Mouse (Mus musculus) forebrain, embryonic 10.5 days (tissue): ENCODE measurements around the gene N6amt1. TPM values are rescaled to one million over a fixed set of nuclear protein-coding genes. Genes with fewer than 3 reads are reported as not detected.

Source experiments
- DNase-seq: peaks from one replicate; pipeline ENCODE4 v3.0.0-alpha.2; 2017; ENCODE audit warnings: low spot score; ENCODE audit errors: extremely low spot score
- H3K27ac ChIP-seq: fragments of 300-500 bp; sonication (generic); 2 replicates; pipeline ENCODE4 v1.5.1; 2016; ENCODE audit warnings: mild to moderate bottlenecking
- H3K27me3 ChIP-seq: fragments of 300-500 bp; sonication (generic); 2 replicates; pipeline ENCODE4 v1.6.1; 2016; ENCODE audit warnings: mild to moderate bottlenecking; ENCODE audit not compliant: poor library complexity, severe bottlenecking
- H3K36me3 ChIP-seq: fragments of 300-500 bp; sonication (generic); replicated peaks from 2 replicates; pipeline ENCODE4 v1.6.1; 2016; ENCODE audit warnings: mild to moderate bottlenecking, moderate library complexity
- H3K4me1 ChIP-seq: fragments of 300-500 bp; sonication (generic); 2 replicates; pipeline ENCODE4 v1.6.1; 2016
- H3K4me3 ChIP-seq: fragments of 300-500 bp; sonication (generic); 2 replicates; pipeline ENCODE4 v1.5.1; 2016; ENCODE audit warnings: mild to moderate bottlenecking, moderate library complexity
- H3K9me3 ChIP-seq: fragments of 300-500 bp; sonication (generic); 2 replicates; pipeline ENCODE4 v1.6.1; 2016; ENCODE audit warnings: mild to moderate bottlenecking, moderate library complexity
- WGBS: fragments of 180-500 bp; shearing (Covaris S2); methylation state at CpG from one replicate; pipeline ENCODE4 v1.1.7; 2016; 5-methylcytosine and 5-hydroxymethylcytosine counted together
- polyA plus RNA-seq: library from polyadenylated mRNA; unstranded; fragments of >200 nt; fragmentation: Nextera tagmentation; extraction: Ambion mirVana; gene quantifications from 2 replicates; pipeline ENCODE4 v1.2.1, GENCODE M21; 2016

The N6amt1 gene
- polyA plus RNA-seq, 1 experiment from 2014 or later = 19.0 TPM

DNA sequence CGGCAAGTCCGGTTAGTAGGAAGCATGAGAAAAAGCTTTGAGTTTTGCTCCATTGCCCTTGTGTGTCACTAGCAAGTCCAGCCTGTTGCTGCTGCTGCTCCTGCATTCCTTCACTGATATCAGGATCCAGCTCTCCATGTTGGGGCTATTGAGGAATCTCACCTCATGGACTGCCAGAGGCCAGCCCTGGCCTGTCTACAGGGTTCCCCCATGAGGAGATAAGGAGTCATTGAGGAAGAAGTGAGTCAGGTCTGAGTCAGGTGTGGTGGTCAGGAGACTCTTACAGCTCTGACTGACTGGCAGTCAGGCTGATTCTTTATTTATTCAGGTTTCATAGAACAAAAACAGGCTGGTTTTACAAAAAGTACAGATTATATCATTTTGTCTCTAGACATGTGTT is 5.9 kb upstream of the N6amt1 start:
- Histone ChIP-seq H3K4me3 (no peak overlapping the region), H3K36me3 (no peaks in the 10 kb centered on the region)
- 97% methylated on average over 2 of the region's 2 CpGs for WGBS

DNA sequence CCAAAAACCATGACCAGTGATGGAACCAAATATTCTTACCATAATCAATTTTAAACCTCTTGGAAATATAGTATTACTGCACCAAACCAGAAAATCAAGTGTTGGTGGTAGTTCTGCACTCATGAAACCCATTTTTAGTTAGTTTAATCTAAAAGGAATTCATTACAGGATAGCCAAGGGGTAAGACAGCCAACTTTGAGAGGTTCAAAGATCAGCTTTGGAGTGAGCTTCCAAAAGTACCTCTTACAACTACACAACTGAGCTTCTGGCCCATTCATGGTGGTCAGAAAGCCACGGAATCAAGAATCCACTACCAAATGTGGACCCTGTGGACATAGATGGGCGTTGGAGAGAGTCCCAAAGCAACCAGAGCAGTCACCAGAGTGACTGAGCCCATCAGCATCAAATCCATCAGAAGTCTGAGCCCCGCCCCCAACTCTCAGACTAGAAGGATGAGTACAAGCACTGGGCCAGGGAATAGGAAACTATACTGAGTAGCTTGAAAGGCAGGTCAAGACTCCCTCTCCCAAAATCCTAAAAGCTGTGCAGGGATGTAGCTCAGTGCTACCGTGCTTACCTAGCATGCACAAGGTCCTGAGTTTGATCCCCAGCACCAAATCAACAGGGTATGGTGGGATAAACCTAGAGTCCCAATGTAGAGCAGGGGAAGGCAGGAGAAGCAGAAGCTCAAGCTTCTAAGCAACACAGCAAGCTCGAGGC is 2.4 kb upstream of the N6amt1 start:
- 79% methylated on average over 5 of the region's 5 CpGs for WGBS
- no peak overlapping the region for H3K4me3 ChIP-seq
- peaks cover under 1% of the 10 kb centered on the region for H3K36me3 ChIP-seq
- DNase-seq = no peak
- peaks cover 8% of the 10 kb centered on the region for H3K4me1 ChIP-seq
- H3K27ac ChIP-seq = no peak overlapping the region
- H3K27me3 ChIP-seq = no peaks in the 10 kb centered on the region
- H3K9me3 ChIP-seq = no peaks in the 10 kb centered on the region

More for the DNA sequence above, 5.9 kb upstream of the N6amt1 start:
- Histone ChIP-seq H3K9me3 (no peaks in the 10 kb centered on the region), H3K27ac (no peak overlapping the region), H3K4me1 (no peaks in the 10 kb centered on the region), H3K27me3 (no peaks in the 10 kb centered on the region)
- DNase-seq = no peak

DNA sequence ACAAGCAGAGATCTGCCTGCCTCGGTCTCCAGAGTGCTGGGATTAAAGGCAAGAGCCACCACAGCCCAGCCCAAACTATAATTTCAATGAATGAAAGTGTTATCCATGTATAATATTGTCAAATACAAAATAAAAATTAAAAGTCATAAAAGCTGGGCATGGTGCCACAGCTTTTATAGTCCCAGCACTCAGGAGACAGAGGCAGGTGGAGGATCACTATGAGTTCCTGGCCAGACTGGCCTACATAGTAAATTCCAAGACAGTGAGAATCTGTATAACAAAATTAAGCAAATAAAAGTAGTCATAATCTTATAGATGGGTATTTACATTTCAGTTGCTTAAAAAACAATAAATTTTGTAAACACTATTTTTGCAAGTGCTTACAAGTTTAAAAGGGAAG is 380 bp upstream of the N6amt1 start:
- WGBS = 100% methylated on average over 1 of the region's 1 CpGs
- peak overlapping the region; percentile 98 for H3K27ac ChIP-seq
- peaks cover 17% of the 10 kb centered on the region for H3K36me3 ChIP-seq
- H3K9me3 ChIP-seq = no peaks in the 10 kb centered on the region
- no peaks in the 10 kb centered on the region for H3K27me3 ChIP-seq
- peaks cover 8% of the 10 kb centered on the region for H3K4me1 ChIP-seq
- peak overlapping the region; percentile 66 for H3K4me3 ChIP-seq
- no peak for DNase-seq

DNA sequence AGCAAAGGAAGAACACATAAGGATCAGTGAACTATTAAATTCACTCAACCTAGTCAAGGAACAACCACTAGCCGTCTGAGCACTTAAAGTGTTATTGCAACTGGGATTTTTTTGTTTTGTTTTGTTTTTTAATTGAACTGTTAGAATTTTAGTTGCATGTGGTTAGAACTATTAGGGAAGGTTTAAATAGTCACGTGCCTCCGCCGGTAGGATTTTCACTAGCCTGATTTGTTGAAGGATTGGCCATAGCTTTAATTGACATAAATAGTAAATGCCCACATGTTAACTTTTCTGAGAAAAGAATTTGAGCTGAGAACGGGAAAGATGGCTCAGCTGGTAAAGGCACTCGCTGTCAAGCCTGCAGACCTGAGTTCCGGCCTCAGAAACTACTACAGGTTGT is 763 bp downstream of the N6amt1 start:
- Histone ChIP-seq H3K36me3 (peaks cover 22% of the 10 kb centered on the region), H3K9me3 (no peaks in the 10 kb centered on the region), H3K27me3 (no peaks in the 10 kb centered on the region), H3K27ac (peak overlapping the region; percentile 98), H3K4me1 (peaks cover 8% of the 10 kb centered on the region), H3K4me3 (peak overlapping the region; percentile 66)
- WGBS = 85% methylated on average over 7 of the region's 7 CpGs
- no peak for DNase-seq

DNA sequence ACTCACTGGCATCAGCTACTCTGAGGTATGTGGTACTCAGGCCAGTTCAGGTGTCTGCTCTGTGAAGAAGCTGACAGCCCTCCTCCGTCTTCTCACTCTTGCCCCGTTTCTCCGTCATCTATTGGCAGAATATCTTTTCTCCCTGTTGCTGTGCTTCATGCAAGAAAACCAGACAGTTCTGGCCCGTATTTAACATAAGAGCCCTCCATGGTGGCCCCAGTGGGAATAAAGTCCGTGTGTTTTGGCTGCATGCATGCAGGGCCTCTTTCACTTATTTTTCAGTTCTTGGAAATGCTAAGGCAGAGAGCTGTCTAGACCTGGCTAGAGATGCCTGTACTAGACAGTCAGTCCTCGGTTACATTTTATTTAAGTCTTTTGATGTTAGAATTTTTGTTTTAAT is 6.1 kb downstream of the N6amt1 start:
- Histone ChIP-seq H3K4me1 (no peaks in the 10 kb centered on the region), H3K4me3 (no peak overlapping the region), H3K36me3 (peaks cover 58% of the 10 kb centered on the region), H3K9me3 (no peaks in the 10 kb centered on the region), H3K27ac (no peak overlapping the region), H3K27me3 (no peaks in the 10 kb centered on the region)
- WGBS = 92% methylated on average over 6 of the region's 6 CpGs
- DNase-seq = no peak

DNA sequence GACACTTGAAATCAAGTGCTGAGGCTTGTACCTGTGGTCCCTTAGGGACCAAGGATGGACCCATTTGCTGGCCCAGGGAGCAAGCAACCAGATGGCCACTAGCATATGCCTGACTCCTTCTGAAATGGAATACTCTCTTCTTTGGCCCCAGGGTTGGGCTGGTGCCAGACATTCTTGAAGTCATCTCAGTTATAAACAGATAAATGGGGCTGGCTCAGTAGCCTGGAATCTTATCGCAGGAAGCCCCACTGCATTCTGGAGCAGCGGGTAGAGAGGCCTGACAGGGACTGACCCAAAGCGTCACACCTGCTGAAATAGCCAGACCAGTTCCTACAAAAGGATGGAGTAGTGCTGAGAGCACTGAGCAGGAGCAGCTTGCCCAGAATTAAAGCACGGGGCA is 10.2 kb downstream of the N6amt1 start:
- WGBS = 94% methylated on average over 4 of the region's 4 CpGs
- no peaks in the 10 kb centered on the region for H3K27me3 ChIP-seq
- no peaks in the 10 kb centered on the region for H3K4me1 ChIP-seq
- no peak overlapping the region for H3K27ac ChIP-seq
- DNase-seq = no peak
- no peaks in the 10 kb centered on the region for H3K9me3 ChIP-seq
- no peak overlapping the region for H3K4me3 ChIP-seq
- peaks cover 68% of the 10 kb centered on the region for H3K36me3 ChIP-seq

DNA sequence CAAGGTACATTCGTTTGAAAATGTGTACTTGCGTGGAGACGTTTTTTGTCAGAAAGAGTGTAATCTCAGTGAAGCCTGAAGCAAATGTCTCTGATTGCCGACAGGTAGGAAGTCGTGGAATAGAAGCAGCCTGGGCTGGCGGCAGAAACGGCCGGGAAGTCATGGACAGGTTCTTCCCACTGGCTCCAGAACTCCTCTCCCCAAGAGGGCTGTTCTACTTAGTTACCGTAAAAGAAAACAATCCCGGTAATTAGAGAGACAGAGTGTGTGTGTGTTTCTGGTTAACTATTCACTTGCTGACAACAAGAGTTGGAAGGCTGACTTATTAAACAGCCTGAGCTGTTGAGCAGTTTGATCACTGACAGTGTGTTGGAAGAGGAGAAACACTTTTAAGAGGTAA is 12.1 kb downstream of the N6amt1 start:
- H3K4me1 ChIP-seq = no peaks in the 10 kb centered on the region
- no peak overlapping the region for H3K4me3 ChIP-seq
- no peaks in the 10 kb centered on the region for H3K27me3 ChIP-seq
- H3K9me3 ChIP-seq = no peaks in the 10 kb centered on the region
- 89% methylated on average over 10 of the region's 10 CpGs for WGBS
- no peak for DNase-seq
- H3K36me3 ChIP-seq = peaks cover 68% of the 10 kb centered on the region
- no peak overlapping the region for H3K27ac ChIP-seq

DNA sequence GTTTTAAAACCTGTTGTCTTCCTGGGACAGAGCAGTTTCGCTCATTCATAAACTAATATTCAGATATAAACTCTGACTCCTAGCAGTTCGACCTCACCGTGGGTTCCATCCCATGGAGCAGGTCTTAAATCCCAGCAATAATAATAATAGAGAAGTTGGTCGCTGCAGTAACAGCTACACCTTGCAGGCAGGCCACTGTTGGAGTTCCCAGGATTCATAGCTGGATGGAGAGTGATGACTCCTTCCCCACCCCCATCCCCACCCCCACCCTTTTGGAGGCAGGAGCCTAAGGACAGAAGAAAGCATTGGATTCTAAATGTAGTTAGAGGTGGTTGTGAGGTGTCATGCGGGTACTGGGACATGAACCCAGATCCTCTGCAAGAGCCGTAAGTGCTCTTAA is 12.5 kb downstream of the N6amt1 start:
- peaks cover 68% of the 10 kb centered on the region for H3K36me3 ChIP-seq
- no peak overlapping the region for H3K4me3 ChIP-seq
- WGBS = 98% methylated on average over 6 of the region's 6 CpGs
- no peaks in the 10 kb centered on the region for H3K9me3 ChIP-seq
- DNase-seq = no peak
- no peak overlapping the region for H3K27ac ChIP-seq
- no peaks in the 10 kb centered on the region for H3K27me3 ChIP-seq
- H3K4me1 ChIP-seq = no peaks in the 10 kb centered on the region

DNA sequence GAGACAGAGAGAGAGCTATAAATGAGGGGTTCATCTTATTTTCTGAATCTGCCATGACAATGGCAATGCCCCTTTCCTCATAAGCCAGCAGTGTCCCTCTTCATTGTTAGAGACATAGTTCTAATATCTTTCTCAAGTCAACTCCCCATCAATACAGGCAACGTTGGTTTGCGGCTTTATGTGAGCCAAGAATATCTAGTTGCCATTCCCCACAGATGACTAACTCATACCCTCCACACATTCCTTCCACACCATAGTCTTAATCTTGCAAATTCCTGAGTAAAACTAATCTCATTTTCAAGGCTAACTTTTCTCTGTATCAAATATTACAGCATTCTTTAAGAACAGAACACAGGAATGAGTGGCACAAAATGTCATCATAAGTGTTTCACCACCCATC is 29.0 kb downstream of the N6amt1 start:
- H3K27me3 ChIP-seq = no peaks in the 10 kb centered on the region
- H3K4me1 ChIP-seq = no peaks in the 10 kb centered on the region
- WGBS = 97% methylated on average over 2 of the region's 2 CpGs
- H3K9me3 ChIP-seq = no peaks in the 10 kb centered on the region
- no peak overlapping the region for H3K4me3 ChIP-seq
- H3K36me3 ChIP-seq = peaks cover 93% of the 10 kb centered on the region
- no peak for DNase-seq
- H3K27ac ChIP-seq = no peak overlapping the region

DNA sequence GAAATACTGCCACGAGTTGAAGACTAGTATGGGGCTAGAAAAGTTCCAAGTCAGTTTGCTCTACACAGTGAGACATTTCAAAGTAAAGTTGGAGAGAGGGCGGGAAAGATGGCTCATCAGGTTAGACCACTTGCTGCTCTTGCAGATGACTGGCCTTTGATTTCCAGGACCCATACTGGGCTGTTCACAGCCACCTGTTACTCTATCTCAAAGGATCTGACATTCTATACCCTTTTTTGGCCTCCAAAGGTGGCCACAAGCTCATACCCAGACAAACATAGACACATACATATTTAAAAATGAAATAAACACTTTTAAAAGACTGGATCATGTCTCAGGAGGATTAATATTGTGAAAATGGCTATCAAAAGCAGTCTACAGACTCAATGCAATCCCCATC is 30.4 kb downstream of the N6amt1 start:
- Histone ChIP-seq H3K9me3 (no peaks in the 10 kb centered on the region), H3K36me3 (peaks cover 93% of the 10 kb centered on the region)
- WGBS = 89% methylated on average over 2 of the region's 2 CpGs

DNA sequence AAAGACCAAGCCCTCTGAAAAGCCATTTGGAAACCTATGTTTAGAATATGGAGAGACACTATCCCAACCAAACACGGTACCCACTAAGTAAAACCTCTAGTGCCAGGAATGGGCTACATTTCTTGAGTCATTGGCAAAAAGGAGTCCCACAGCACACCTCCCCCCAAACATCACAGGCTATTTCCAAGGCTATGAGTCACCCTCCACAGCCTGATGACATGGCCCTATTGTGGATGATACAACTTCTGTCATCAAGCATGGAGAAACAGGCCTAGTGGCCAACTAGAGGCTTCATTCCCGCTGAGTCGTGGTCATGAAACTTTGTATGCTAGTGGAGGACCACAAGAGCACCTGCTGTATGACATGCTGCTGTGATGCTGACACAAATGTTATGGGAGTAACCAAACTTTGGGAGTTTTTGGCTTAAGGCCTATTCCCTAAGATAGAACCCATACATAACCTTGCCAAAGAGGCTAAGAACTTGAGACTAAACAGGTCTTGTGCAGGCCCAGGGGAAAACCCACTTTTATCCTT is 33.5 kb downstream of the N6amt1 start:
- peaks cover 79% of the 10 kb centered on the region for H3K36me3 ChIP-seq
- 96% methylated on average over 3 of the region's 3 CpGs for WGBS
- no peak for DNase-seq
- H3K27ac ChIP-seq = no peak overlapping the region
- H3K4me1 ChIP-seq = no peaks in the 10 kb centered on the region
- no peaks in the 10 kb centered on the region for H3K9me3 ChIP-seq
- no peaks in the 10 kb centered on the region for H3K27me3 ChIP-seq
- H3K4me3 ChIP-seq = no peak overlapping the region

More for the DNA sequence above, 30.4 kb downstream of the N6amt1 start:
- no peak overlapping the region for H3K4me3 ChIP-seq
- no peak for DNase-seq
- H3K4me1 ChIP-seq = no peaks in the 10 kb centered on the region
- no peak overlapping the region for H3K27ac ChIP-seq
- no peaks in the 10 kb centered on the region for H3K27me3 ChIP-seq

DNA sequence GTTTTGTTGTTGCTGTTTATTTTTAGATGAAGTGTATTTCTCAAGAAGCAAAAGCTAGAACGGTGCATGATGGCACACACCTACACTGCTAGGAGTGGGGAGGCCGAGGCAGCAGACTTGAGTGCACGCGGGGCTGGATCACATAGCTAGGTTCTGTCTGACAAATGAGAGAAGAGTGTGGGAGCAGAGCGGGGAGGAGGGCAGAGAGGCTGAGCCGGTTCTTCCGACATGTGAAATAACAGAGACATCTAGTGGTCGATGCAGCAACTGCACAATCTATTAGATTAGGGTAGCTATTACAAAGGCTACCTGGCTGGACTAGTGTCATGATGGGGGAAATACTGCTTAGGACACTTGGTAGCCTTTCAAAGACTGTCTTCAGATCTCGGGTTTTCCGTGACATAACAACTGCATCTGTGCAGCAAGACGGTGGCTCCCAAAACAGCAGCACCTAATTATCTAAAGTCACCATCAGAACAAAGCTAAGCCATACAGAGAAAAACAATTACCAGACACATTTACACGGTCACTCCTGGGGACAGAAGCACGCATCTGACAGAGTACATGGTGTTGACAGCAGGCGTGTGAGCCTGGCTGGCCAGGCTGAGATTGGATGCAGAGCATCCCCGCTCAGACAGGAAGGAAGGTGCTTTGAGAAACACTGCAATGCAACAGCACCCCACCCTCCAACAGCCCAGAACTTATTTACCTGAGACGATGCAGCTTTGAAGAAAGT is 40.0 kb downstream of the N6amt1 start:
- H3K9me3 ChIP-seq = no peaks in the 10 kb centered on the region
- peaks cover 81% of the 10 kb centered on the region for H3K36me3 ChIP-seq
- no peaks in the 10 kb centered on the region for H3K27me3 ChIP-seq
- whole genome bisulfite sequencing = 63% methylated on average over 16 of the region's 16 CpGs
- no peak overlapping the region for H3K4me3 ChIP-seq
- DNase-seq = peak; percentile 38
- H3K27ac ChIP-seq = no peak overlapping the region
- H3K4me1 ChIP-seq = no peaks in the 10 kb centered on the region

DNA sequence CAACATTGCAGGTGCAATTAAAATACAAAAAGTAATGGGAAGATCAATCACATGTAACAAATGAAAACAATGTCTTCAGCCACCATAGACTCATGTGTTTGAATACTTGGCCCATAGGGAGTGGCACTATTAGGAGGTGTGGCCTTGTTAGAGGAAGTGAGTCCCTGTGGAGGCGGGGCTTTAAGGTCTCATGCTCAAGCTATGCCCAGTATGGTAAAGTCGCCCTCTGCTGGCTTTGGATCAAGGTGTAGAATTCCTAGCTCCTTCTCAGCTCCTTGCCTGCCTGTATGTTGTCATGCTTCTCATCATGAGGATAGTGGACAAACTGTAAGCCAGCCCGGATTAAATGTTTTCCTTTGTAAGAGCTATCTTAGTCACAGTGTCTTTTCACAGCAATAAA is 51.0 kb downstream of the N6amt1 start:
- H3K36me3 ChIP-seq = peaks cover 91% of the 10 kb centered on the region

More for the DNA sequence above, 51.0 kb downstream of the N6amt1 start:
- no peak for DNase-seq
- no peak overlapping the region for H3K27ac ChIP-seq
- H3K4me3 ChIP-seq = no peak overlapping the region
- no peaks in the 10 kb centered on the region for H3K9me3 ChIP-seq
- no peaks in the 10 kb centered on the region for H3K4me1 ChIP-seq
- 77% methylated on average over 3 of the region's 3 CpGs for WGBS
- no peaks in the 10 kb centered on the region for H3K27me3 ChIP-seq
